Mouse (Mus musculus): ENCODE measurements around the gene Olfr945. TPM values are rescaled to one million over a fixed set of nuclear protein-coding genes. Genes with fewer than 3 reads are reported as not detected.
A peak's percentile ranks its signal among the peaks of the same experiment; 100 is the strongest.

Gene Olfr945
- not detected in 2 replicates for polyA plus RNA-seq (2015; fragmentation: Nextera tagmentation; extraction: Ambion mirVana)

- Histone ChIP-seq H3K9me3 (ENCODE audit: control insufficient read depth) (no peaks in the 10 kb centered on the region), H3K9ac (ENCODE audit: low read depth, low read length) (no peak within 1 kb of the TSS), H3K4me2 (replicated peaks; ENCODE audit: low read depth) (no peak within 1 kb of the TSS), H3K4me1 (replicated peaks; ENCODE audit: control insufficient read depth, insufficient read depth, low read length) (no peaks in the 10 kb centered on the region), H3K27me3 (replicated peaks; ENCODE audit: control insufficient read depth, insufficient read depth, low read length) (no peaks in the 10 kb centered on the region), H3K4me3 (ENCODE audit: low read depth, low read length) (no peak within 1 kb of the TSS), H3K27ac (ENCODE audit: low read depth, low read length) (no peak within 1 kb of the TSS), H3K36me3 (ENCODE audit: control insufficient read depth, insufficient read depth) (no peaks in the 10 kb centered on the region)
- WGBS: 84% methylated on average over 3 of the region's 3 CpGs
- no peak for ATAC-seq
- TF ChIP-seq CTCF (IDR thresholded peaks at IDR 0.05; ENCODE audit: low read depth): no peak
Measured at GRCm38 (mm10) chr9:39276718-39277117, at the start of gene Olfr945. Olfr945 (minus strand) TSS chr9:39276818.

- no peaks in the 10 kb centered on the region for H3K9me3 ChIP-seq (ENCODE audit: control insufficient read depth)
- TF ChIP-seq CTCF (IDR thresholded peaks at IDR 0.05; ENCODE audit: low read depth): no peak
Measured at GRCm38 (mm10) chr9:39325945-39326344, 49.3 kb upstream of the Olfr945 start, which contains the start of gene Olfr948. Olfr948 (minus strand) TSS chr9:39326045.

GRCm38 (mm10) chr9:39287136-39287535, 10.5 kb upstream of the Olfr945 start:
- Histone ChIP-seq H3K4me2 (replicated peaks; ENCODE audit: low read depth) (no peak overlapping the region), H3K4me1 (replicated peaks; ENCODE audit: control insufficient read depth, insufficient read depth, low read length) (no peaks in the 10 kb centered on the region), H3K27ac (ENCODE audit: low read depth, low read length) (no peak overlapping the region), H3K36me3 (ENCODE audit: control insufficient read depth, insufficient read depth) (no peaks in the 10 kb centered on the region), H3K27me3 (replicated peaks; ENCODE audit: control insufficient read depth, insufficient read depth, low read length) (no peaks in the 10 kb centered on the region), H3K4me3 (ENCODE audit: low read depth, low read length) (no peak overlapping the region), H3K9ac (ENCODE audit: low read depth, low read length) (no peak overlapping the region), H3K9me3 (ENCODE audit: control insufficient read depth) (no peaks in the 10 kb centered on the region)
- no peak for TF ChIP-seq CTCF (IDR thresholded peaks at IDR 0.05; ENCODE audit: low read depth)
- ATAC-seq: 0 out of 2 replicates have a peak, but pooled peaks have one; percentile 65
- WGBS: 29% methylated on average over 2 of the region's 2 CpGs

More at GRCm38 (mm10) chr9:39325945-39326344, 49.3 kb upstream of the Olfr945 start, which contains the start of gene Olfr948:
- ATAC-seq: no peak
- no peaks in the 10 kb centered on the region for H3K4me1 ChIP-seq (replicated peaks; ENCODE audit: control insufficient read depth, insufficient read depth, low read length)
- no peak within 1 kb of the TSS for H3K9ac ChIP-seq (ENCODE audit: low read depth, low read length)
- H3K27ac ChIP-seq (ENCODE audit: low read depth, low read length): no peak within 1 kb of the TSS
- no peak within 1 kb of the TSS for H3K4me2 ChIP-seq (replicated peaks; ENCODE audit: low read depth)
- H3K27me3 ChIP-seq (replicated peaks; ENCODE audit: control insufficient read depth, insufficient read depth, low read length): no peaks in the 10 kb centered on the region
- H3K36me3 ChIP-seq (ENCODE audit: control insufficient read depth, insufficient read depth): no peaks in the 10 kb centered on the region
- no peak within 1 kb of the TSS for H3K4me3 ChIP-seq (ENCODE audit: low read depth, low read length)

GRCm38 (mm10) chr9:39249894-39250293, 26.7 kb downstream of the Olfr945 start, which contains the start of gene Olfr1537:
Olfr1537 (minus strand) TSS chr9:39249994.
- Histone ChIP-seq H3K4me1 (replicated peaks; ENCODE audit: control insufficient read depth, insufficient read depth, low read length) (no peaks in the 10 kb centered on the region), H3K27ac (ENCODE audit: low read depth, low read length) (no peak within 1 kb of the TSS), H3K4me2 (replicated peaks; ENCODE audit: low read depth) (no peak within 1 kb of the TSS), H3K27me3 (replicated peaks; ENCODE audit: control insufficient read depth, insufficient read depth, low read length) (no peaks in the 10 kb centered on the region), H3K36me3 (ENCODE audit: control insufficient read depth, insufficient read depth) (no peaks in the 10 kb centered on the region), H3K9ac (ENCODE audit: low read depth, low read length) (no peak within 1 kb of the TSS), H3K4me3 (ENCODE audit: low read depth, low read length) (no peak within 1 kb of the TSS), H3K9me3 (ENCODE audit: control insufficient read depth) (no peaks in the 10 kb centered on the region)
- TF ChIP-seq CTCF (IDR thresholded peaks at IDR 0.05; ENCODE audit: low read depth): no peak
- no peak for ATAC-seq
- WGBS: 82% methylated on average over 1 of the region's 1 CpGs

Other genes with a start within 250 kb of the Olfr945 start
- gene Olfr937, start 211.9 kb downstream of the Olfr945 start, polyA plus RNA-seq (2015; fragmentation: Nextera tagmentation; extraction: Ambion mirVana): not detected in 2 replicates
- gene Olfr938, start 197.9 kb downstream of the Olfr945 start, polyA plus RNA-seq (2015; fragmentation: Nextera tagmentation; extraction: Ambion mirVana): not detected in 2 replicates
- not detected in 2 replicates for gene Olfr27, start 148.7 kb downstream of the Olfr945 start, polyA plus RNA-seq (2015; fragmentation: Nextera tagmentation; extraction: Ambion mirVana)
- gene Olfr943, start 110.5 kb downstream of the Olfr945 start, polyA plus RNA-seq (2015; fragmentation: Nextera tagmentation; extraction: Ambion mirVana): not detected in 2 replicates
- gene Olfr944, start 74.9 kb downstream of the Olfr945 start, polyA plus RNA-seq (2015; fragmentation: Nextera tagmentation; extraction: Ambion mirVana): not detected in 2 replicates
- gene Olfr1537, start 26.8 kb downstream of the Olfr945 start, polyA plus RNA-seq (2015; fragmentation: Nextera tagmentation; extraction: Ambion mirVana): not detected in 2 replicates
- not detected in 2 replicates for gene Olfr948, start 49.2 kb upstream of the Olfr945 start, polyA plus RNA-seq (2015; fragmentation: Nextera tagmentation; extraction: Ambion mirVana)
- not detected in 2 replicates for gene Olfr951, start 110.6 kb upstream of the Olfr945 start, polyA plus RNA-seq (2015; fragmentation: Nextera tagmentation; extraction: Ambion mirVana)
- not detected in 2 replicates for gene Olfr952, start 150.3 kb upstream of the Olfr945 start, polyA plus RNA-seq (2015; fragmentation: Nextera tagmentation; extraction: Ambion mirVana)
- not detected in 2 replicates for gene Olfr954, start 179.9 kb upstream of the Olfr945 start, polyA plus RNA-seq (2015; fragmentation: Nextera tagmentation; extraction: Ambion mirVana)
- gene Olfr955, start 195.1 kb upstream of the Olfr945 start, polyA plus RNA-seq (2015; fragmentation: Nextera tagmentation; extraction: Ambion mirVana): not detected in 2 replicates
- gene Olfr44, start 217.2 kb upstream of the Olfr945 start, polyA plus RNA-seq (2015; fragmentation: Nextera tagmentation; extraction: Ambion mirVana): not detected in 2 replicates
- gene Olfr957, start 239.0 kb upstream of the Olfr945 start, polyA plus RNA-seq (2015; fragmentation: Nextera tagmentation; extraction: Ambion mirVana): not detected in 2 replicates